Mouse (Mus musculus) midbrain, embryonic 14.5 days (tissue): ENCODE results near the gene Muc1. TPM values are rescaled to one million over a fixed set of nuclear protein-coding genes. Genes with fewer than 3 reads are reported as not detected.

Experiments
- ATAC-seq: fragments of 200-750 bp; cut with Nextera tagmentation; 2 replicates; pipeline ENCODE4 v1.8.0; 2017; ENCODE audit warnings: moderate number of reproducible peaks, moderate library complexity; ENCODE audit not compliant: low FRiP score, low TSS enrichment
- DNase-seq: peaks from one replicate; pipeline ENCODE4 v3.0.0-alpha.2; 2015
- H3K27ac ChIP-seq: fragments of 300-500 bp; sonication (generic); replicated peaks from 2 replicates; pipeline ENCODE4 v1.5.1; 2014; ENCODE audit warnings: mild to moderate bottlenecking, low read depth, low read length, moderate library complexity
- H3K27me3 ChIP-seq: fragments of 300-500 bp; sonication (generic); 2 replicates; pipeline ENCODE4 v1.6.1; 2014; ENCODE audit warnings: low read length, control low read depth, mixed read lengths; ENCODE audit not compliant: control insufficient read depth, insufficient read depth
- H3K36me3 ChIP-seq: fragments of 300-500 bp; sonication (generic); 2 replicates; pipeline ENCODE4 v1.6.1; 2014; ENCODE audit warnings: low read length, control low read depth; ENCODE audit not compliant: control insufficient read depth, insufficient read depth
- H3K4me1 ChIP-seq: fragments of 300-500 bp; sonication (generic); 2 replicates; pipeline ENCODE4 v1.6.1; 2014; ENCODE audit warnings: mild to moderate bottlenecking, antibody characterized with exemption, low read length, control low read depth; ENCODE audit not compliant: control insufficient read depth, insufficient read depth
- H3K4me2 ChIP-seq: fragments of 300-500 bp; sonication (generic); 2 replicates; pipeline ENCODE4 v1.6.1; 2014; ENCODE audit warnings: mild to moderate bottlenecking, low read length, moderate library complexity
- H3K4me3 ChIP-seq: fragments of 300-500 bp; sonication (generic); replicated peaks from 2 replicates; pipeline ENCODE4 v1.5.1; 2014; ENCODE audit warnings: low read depth, low read length
- H3K9ac ChIP-seq: fragments of 300-500 bp; sonication (generic); replicated peaks from 2 replicates; pipeline ENCODE4 v1.6.1; 2014; ENCODE audit warnings: mild to moderate bottlenecking, low read length, moderate library complexity
- H3K9me3 ChIP-seq: fragments of 300-500 bp; sonication (generic); 2 replicates; pipeline ENCODE4 v1.6.1; 2016; ENCODE audit warnings: low read length, control low read depth, mixed read lengths; ENCODE audit not compliant: control insufficient read depth
- WGBS: fragments of 180-500 bp; shearing (Covaris S2); extraction: QIAGEN DNeasy Blood & Tissue Kit; methylation state at CpG from one replicate; pipeline ENCODE4 v1.1.7; 2014; 5-methylcytosine and 5-hydroxymethylcytosine counted together
- polyA plus RNA-seq: library from polyadenylated mRNA; unstranded; fragments of >200 nt; fragmentation: Nextera tagmentation; extraction: Ambion mirVana; gene quantifications from 2 replicates; pipeline ENCODE4 v1.2.1, GENCODE M21; 2014

Muc1 gene
- polyA plus RNA-seq, 1 experiment from 2014 or later = 2.1 TPM

- DNase-seq (no peak), ATAC-seq (no peak; the same call in 1 of the 2 replicates)
- Histone ChIP-seq H3K4me2 (peak within 1 kb of the TSS; percentile 66), H3K9me3 (no peaks in the 10 kb centered on the region), H3K27ac (peak within 1 kb of the TSS; percentile 93), H3K4me1 (peaks cover 44% of the 10 kb centered on the region), H3K27me3 (no peaks in the 10 kb centered on the region), H3K4me3 (peak within 1 kb of the TSS; percentile 47), H3K36me3 (peaks cover 7% of the 10 kb centered on the region), H3K9ac (peak within 1 kb of the TSS; percentile 69)
- 2% methylated on average over 21 of the region's 21 CpGs for WGBS
Observed at GRCm38 (mm10) chr3:89226900-89227299, 2.0 kb upstream of the Muc1 start, which contains the start of gene Mtx1. Gene Mtx1, minus strand, starts transcription at chr3:89227088.

DNA sequence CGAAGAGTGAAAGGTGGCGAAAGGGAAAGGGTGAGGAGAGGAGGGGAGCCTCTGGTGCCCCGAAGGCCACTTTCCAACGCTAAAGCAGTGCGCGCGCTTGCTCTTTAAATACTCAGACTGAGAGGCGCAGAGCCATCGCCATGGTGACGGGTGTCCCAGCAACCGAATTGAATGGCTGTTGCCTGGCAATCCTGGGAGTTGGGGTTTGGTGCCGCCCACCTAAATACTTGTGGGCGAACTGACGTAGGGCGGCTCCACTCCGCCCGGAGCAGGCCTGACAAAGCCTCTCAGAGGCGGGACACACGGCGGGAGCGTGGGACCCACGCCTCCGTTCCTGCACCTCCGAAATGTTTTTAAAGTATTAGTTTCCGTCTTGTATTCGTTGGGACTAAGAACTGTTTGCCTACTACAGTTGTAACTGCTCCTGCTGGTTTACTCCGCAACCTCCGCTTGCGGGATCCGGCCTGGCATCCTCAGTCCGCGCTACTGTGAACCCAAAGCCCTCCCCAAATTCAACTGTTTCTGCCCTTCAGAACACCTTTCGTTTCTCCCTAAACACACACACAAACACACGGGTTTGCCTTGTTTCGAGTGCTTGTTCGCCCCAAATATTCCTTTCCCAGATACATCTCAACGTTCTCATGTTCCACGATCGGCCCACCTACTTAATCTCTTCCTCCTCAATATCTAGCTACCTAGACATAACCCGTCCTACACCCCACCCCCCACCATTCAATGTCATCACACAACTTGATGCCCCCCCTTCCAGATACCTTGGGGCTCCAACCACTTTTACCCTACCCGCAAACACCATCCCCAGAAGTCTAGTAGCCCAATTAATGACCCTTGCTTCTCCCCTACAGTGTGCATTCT, 1.3 kb upstream of the Muc1 start:
- Histone ChIP-seq H3K9ac (peak overlapping the region; percentile 69), H3K27ac (peak overlapping the region; percentile 93), H3K4me3 (peak overlapping the region; percentile 47), H3K9me3 (no peaks in the 10 kb centered on the region), H3K27me3 (no peaks in the 10 kb centered on the region), H3K36me3 (peaks cover 8% of the 10 kb centered on the region), H3K4me1 (peaks cover 44% of the 10 kb centered on the region), H3K4me2 (peak overlapping the region; percentile 66)
- 1% methylated on average over 41 of the region's 41 CpGs for WGBS
- DNase-seq = peak; percentile 96
- peak; percentile 80 for ATAC-seq

DNA sequence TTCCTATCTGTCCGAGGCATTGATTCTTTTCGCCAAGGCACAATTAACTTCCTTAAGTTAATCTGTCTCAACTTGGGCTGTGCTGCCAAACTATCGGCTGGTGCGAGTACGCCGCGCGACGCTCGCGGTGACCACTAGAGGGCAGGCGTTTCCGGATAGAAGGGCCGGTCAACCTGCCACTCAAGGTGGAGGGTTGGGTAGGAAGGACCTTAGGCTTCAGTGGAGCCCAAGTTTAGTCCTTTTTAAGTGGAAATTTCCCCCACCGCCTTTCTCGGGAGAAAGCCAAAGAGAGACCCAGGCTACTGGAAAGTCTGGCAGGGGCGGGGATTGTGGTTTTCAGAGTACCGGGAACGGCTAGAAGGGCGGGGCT, 692 bp upstream of the Muc1 start:
- H3K9me3 ChIP-seq = no peaks in the 10 kb centered on the region
- DNase-seq (peak; percentile 93), ATAC-seq (peak; percentile 31; the same call in 1 of the 2 replicates)
- H3K9ac ChIP-seq = no peak overlapping the region
- peak overlapping the region; percentile 93; the same call in 1 of the 2 replicates for H3K27ac ChIP-seq
- peak overlapping the region; percentile 66 for H3K4me2 ChIP-seq
- peaks cover 44% of the 10 kb centered on the region for H3K4me1 ChIP-seq
- no peaks in the 10 kb centered on the region for H3K27me3 ChIP-seq
- WGBS = under 1% methylated on average over 20 of the region's 20 CpGs
- peak overlapping the region; percentile 47 for H3K4me3 ChIP-seq
- peaks cover 14% of the 10 kb centered on the region for H3K36me3 ChIP-seq

GRCm38 (mm10) chr3:89229276-89229675, 419 bp downstream of the Muc1 start:
- ATAC-seq = no peak

DNA sequence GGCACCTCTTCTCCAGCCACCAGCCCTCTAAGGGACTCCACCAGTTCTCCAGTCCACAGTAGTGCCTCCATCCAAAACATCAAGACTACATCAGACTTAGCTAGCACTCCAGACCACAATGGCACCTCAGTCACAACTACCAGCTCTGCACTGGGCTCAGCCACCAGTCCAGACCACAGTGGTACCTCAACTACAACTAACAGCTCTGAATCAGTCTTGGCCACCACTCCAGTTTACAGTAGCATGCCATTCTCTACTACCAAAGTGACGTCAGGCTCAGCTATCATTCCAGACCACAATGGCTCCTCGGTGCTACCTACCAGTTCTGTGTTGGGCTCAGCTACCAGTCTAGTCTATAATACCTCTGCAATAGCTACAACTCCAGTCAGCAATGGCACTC, 1.7 kb downstream of the Muc1 start:
- no peaks in the 10 kb centered on the region for H3K27me3 ChIP-seq
- no peak for ATAC-seq
- H3K4me3 ChIP-seq = no peak overlapping the region
- 89% methylated on average over 2 of the region's 2 CpGs for WGBS
- DNase-seq = no peak
- H3K9me3 ChIP-seq = no peaks in the 10 kb centered on the region
- peaks cover 31% of the 10 kb centered on the region for H3K36me3 ChIP-seq
- no peak overlapping the region for H3K4me2 ChIP-seq
- H3K9ac ChIP-seq = no peak overlapping the region
- no peak overlapping the region for H3K27ac ChIP-seq
- H3K4me1 ChIP-seq = peaks cover 24% of the 10 kb centered on the region

More at GRCm38 (mm10) chr3:89229276-89229675, 419 bp downstream of the Muc1 start:
- no peak overlapping the region for H3K4me3 ChIP-seq
- H3K4me2 ChIP-seq = no peak overlapping the region
- DNase-seq = no peak
- peaks cover 18% of the 10 kb centered on the region for H3K36me3 ChIP-seq
- peaks cover 37% of the 10 kb centered on the region for H3K4me1 ChIP-seq
- H3K27me3 ChIP-seq = no peaks in the 10 kb centered on the region
- WGBS = 72% methylated on average over 4 of the region's 4 CpGs
- no peak overlapping the region for H3K9ac ChIP-seq
- no peaks in the 10 kb centered on the region for H3K9me3 ChIP-seq
- no peak overlapping the region for H3K27ac ChIP-seq

DNA sequence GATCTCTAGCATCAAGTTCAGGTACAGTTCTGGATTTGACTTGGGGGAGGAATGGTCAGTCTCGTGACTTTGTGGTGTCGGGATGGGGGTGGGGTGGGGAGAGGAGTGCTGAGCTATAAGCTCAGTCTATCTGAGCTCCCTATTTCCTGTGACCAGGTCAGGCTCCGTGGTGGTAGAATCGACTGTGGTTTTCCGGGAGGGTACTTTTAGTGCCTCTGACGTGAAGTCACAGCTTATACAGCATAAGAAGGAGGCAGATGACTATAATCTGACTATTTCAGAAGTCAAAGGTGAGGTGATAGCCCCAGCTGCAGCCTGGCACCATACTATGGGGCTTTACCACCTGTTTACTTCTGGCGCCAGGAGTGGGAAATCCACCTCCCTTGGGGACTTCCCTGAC, 2.5 kb downstream of the Muc1 start:
- Histone ChIP-seq H3K27me3 (no peaks in the 10 kb centered on the region), H3K4me2 (no peak overlapping the region), H3K36me3 (peaks cover 39% of the 10 kb centered on the region), H3K27ac (no peak overlapping the region), H3K9me3 (no peaks in the 10 kb centered on the region), H3K9ac (no peak overlapping the region), H3K4me1 (peaks cover 16% of the 10 kb centered on the region), H3K4me3 (no peak overlapping the region)
- 84% methylated on average over 7 of the region's 7 CpGs for WGBS
- ATAC-seq (no peak), DNase-seq (no peak)

GRCm38 (mm10) chr3:89231772-89232275, 3.0 kb downstream of the Muc1 start:
- Histone ChIP-seq H3K9me3 (no peaks in the 10 kb centered on the region), H3K4me3 (no peak overlapping the region), H3K9ac (no peak overlapping the region), H3K36me3 (peaks cover 43% of the 10 kb centered on the region), H3K4me2 (no peak overlapping the region), H3K27me3 (no peaks in the 10 kb centered on the region), H3K27ac (no peak overlapping the region), H3K4me1 (peaks cover 11% of the 10 kb centered on the region)
- DNase-seq (no peak), ATAC-seq (no peak)
- 75% methylated on average over 16 of the region's 16 CpGs for WGBS

- H3K4me2 ChIP-seq = no peak overlapping the region
- ATAC-seq = no peak
- DNase-seq = no peak
- WGBS = 72% methylated on average over 6 of the region's 6 CpGs
- no peak overlapping the region for H3K4me3 ChIP-seq
- no peak overlapping the region for H3K9ac ChIP-seq
- H3K4me1 ChIP-seq = peaks cover 3% of the 10 kb centered on the region; the same call in 1 of the 2 replicates
- H3K27me3 ChIP-seq = no peaks in the 10 kb centered on the region
- peaks cover 51% of the 10 kb centered on the region for H3K36me3 ChIP-seq
- H3K9me3 ChIP-seq = no peaks in the 10 kb centered on the region
- no peak overlapping the region for H3K27ac ChIP-seq
Observed at GRCm38 (mm10) chr3:89232614-89233013, 3.8 kb downstream of the Muc1 start.
